Mouse (Mus musculus): ENCODE measurements around the gene Foxf2.

DNA sequence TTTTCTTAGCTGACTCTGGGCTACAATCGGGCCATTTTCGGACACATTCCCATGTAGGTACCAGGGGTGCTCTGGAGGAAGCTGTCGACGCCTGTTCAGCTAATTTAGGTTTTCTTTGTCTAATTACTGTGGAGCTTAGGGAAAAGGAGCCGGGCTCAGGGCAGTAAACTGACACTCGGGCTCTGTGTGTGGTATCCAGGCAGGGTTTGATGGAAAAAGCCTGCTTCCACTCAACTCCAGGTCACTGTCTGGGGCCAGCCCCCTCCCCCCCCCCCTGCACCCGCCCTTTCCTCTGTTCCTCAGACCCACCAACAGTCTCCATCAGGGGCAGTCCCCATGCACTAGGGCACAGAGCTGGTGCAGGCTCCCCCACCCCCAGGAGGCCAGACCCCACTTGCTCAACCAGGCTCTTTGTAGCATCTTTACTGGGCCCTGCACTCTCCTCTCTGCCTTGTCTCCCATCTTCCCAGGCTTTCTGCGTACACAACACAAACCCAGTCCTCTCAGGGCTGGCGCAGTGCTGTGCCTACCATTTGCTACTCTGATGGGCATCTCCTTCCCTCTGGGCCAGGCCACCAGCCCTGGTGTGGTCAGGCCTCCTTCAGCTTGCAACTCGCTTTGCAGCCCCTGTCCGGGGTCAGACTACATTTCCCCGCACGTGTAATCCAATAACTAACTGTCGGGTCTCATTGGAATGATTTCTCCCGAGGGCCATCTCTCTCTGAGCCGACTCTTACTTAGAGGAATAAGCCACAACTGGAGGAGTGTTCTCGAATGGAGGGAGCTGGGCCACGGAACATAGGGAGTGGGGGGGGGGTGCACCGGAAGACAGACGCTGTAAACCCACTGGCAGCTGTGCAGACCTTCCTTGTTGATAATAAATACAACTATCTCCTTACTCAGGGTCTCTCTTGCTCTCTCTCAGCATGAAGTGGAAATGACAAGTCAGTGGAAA lies 1.4 kb upstream of the Foxf2 start:
- no peak for TF ChIP-seq CTCF (IDR thresholded peaks at IDR 0.05; ENCODE audit: insufficient read depth, low read length)
- no peak for TF ChIP-seq POLR2A (IDR thresholded peaks at IDR 0.05; ENCODE audit: borderline replicate concordance, extremely low read depth, low read depth, low read length)

Measured in lung, adult 2 months (tissue).